Mouse (Mus musculus): ENCODE measurements around the gene Fam19a3.
"Not testable (repeated sequence)": the region's sequence is repeated elsewhere in the genome, so short reads cannot be mapped to it uniquely, and the experiment has no call there.

Fam19a3 gene

DNA sequence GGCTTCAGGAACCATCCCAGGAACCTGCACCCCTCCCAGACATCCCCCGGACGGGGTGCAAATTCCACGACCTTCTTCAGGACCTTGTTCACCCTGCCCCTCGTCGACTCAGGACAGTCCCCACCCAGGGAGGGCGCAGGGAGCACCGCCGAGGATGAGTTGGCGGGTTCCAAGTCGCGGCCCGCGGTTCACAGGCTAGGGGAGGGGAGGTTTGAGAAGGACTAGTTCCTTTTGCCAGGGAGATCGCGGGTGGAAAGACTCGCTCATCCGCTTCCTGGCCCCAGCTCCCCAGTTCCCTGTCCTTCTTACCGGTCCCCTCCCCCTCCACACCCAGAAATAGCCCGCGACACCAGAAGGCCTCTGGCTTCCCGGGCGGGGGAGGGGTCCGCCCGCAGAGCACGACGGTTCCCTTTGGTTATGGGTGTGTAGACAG, at the start of gene Fam19a3:
TSS of gene Fam19a3 (minus strand) at position 370 of the 433 bp plus-strand sequence.
- no peak for DNase-seq (ENCODE audit: low spot score in 2 of 2)

DNA sequence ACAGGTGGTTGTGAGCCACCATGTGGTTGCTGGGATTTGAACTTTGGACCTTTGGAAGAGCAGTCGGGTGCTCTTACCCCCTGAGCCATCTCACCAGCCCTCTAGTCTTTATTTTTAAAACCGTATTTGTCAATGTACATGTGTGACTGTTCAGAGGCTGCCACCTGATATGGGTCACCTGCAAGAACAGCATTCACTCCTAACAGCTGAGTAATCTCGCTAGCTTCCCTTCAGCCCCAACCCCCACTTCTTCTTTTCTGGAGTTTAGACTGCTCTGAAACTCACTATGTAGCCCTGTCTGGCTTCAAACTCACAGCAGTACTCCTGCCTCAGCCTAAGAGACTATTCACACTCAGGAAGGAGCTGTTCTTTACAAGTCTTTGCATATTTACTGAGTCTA, 40.8 kb upstream of the Fam19a3 start:
- DNase-seq (ENCODE audit: low spot score in 2 of 2), result no peak

DNA sequence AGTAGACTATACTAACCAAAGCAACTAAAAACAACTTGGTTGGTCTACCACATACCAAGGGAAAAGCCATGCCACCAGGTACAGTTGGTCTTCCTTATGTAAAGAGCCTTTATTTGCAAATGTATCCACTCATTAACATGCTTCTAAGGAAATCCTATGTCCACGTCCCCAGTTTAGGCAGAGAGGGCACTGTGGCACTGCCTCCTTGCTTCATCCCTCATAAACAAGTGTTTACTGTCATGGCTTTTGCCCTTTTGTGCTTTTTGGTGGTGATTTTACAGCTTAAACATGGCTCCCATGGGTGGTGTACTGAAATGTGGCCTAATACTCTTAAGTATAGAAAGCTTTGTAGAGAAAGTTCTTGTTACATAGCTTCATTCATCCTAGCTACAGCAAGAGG, 38.8 kb upstream of the Fam19a3 start:
- DNase-seq (ENCODE audit: low spot score in 2 of 2), result no peak

DNA sequence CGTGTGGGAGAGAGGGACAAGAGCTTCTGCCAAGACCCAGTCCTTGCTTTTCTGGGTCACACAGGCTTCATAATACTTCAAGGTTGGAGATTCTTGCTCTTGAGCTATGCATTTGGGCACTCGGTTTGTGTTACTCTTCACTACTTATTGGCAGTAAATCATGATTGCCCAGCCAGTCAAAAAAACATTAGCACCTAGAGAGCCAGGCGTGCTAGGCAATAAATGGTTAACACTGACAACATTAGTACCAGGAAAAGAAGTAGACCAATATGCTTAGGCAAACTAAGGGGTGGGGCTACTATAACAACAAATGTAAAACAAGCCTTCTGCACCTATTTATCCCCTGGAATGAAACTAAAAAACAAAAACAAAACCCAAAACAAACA, 37.1 kb upstream of the Fam19a3 start:
- no peak for DNase-seq (ENCODE audit: low spot score in 2 of 2)

DNA sequence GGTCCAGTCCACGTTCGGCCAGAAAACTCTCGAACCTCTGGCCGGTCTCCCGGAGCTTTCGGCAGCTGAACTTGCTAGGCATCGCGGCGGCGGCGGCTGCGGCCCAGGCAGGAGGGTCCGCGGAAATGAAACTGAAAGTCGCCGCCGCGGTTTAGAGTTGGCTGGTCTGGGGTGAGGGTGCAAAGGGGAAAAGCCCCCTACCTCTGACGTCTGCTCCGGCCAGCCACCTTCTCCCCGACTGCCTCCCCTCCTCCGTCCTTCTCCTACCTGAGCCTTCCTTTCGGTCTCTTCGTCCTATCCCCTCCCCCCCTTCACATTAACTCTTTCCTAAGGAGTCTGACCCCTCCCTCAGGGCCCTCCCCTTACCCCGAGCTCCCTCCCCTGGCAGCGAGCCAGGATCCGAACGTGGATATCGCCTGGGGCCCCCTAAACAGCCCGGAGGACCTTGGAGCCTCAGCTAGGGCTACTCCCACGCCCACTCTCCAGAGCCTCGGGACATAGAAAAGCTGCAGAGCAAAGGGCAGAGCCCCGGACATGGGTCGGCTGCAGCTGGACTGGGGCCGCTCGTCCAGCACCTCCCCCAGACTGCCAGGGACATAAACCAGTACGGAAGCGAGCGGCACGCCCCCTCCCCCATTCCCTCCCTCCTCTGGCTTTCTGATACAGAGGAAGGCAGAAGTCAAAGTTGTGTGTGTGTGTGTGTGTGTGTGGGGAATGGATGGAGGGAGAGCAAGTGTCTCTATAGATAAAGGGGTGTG, 36.5 kb upstream of the Fam19a3 start, which contains the start of gene Mov10:
TSS of gene Mov10 (minus strand) at position 573 of the 758 bp plus-strand sequence.
- DNase-seq (ENCODE audit: low spot score in 2 of 2), result peak; percentile 62 to 75

DNA sequence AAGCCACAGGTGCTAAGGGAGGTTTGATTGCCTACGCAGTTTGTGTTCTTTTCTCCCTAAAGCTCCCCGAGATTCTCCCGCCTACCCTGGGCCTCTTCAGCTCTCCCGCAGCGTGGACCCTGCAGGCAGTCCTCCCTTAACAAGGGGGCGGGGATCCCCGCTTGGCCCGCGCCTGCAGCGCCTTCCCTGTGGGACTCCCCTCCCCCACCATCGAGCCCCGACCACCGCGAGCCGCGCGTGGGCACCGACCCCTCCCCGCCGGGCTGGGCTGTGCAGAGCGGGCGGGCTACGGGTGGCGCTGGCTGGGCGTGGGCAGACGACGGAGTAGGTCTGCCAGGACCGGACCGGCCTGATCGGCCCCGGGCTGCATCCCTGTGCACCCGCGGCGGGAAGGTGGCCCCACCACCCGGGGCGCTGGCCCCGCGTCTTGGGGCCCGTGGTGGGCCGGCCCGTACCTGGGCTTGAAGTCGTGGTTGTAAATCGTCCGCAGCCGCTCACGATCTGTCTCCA, 35.9 kb upstream of the Fam19a3 start:
- DNase-seq (ENCODE audit: low spot score in 2 of 2), result peak; percentile 58 to 66

DNA sequence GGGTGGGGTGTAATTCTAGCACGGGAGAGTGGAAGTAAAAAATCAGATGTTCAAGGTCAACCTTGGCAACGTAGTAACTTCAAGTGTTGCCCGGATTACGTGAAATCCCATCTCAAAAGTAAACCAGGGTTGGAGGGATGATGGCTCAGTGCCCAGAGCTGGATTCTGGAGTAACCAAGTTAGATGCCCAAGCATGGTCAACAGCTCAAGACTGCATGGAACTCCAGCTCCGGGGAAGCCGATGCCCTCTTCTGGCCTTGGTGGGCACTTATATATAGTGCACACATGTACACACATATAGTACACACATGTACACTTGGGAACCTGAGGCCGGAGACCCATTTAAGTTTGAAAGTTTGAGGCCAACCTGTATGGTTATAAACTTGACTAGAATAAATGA, 34.5 kb upstream of the Fam19a3 start:
- DNase-seq (ENCODE audit: low spot score in 2 of 2), result no peak

DNA sequence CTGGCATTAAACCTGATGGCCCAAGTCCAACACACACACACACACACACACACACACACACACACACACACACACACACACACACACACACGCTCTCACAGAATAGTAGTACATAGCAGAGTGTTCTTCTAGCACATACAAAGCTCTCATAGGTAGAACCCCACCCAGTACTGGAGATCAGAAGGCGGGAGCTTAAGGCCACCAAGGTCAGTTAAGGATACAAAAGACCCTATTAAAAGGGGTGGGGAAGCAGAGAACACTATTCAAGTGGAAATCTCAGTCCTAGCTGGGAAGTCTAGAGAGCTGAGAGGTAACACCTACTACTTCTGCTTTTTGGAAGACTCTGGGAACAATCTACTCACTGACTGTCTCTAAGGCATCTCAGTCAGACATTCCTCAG, 33.7 kb upstream of the Fam19a3 start:
- DNase-seq (ENCODE audit: low spot score in 2 of 2), result no peak

DNA sequence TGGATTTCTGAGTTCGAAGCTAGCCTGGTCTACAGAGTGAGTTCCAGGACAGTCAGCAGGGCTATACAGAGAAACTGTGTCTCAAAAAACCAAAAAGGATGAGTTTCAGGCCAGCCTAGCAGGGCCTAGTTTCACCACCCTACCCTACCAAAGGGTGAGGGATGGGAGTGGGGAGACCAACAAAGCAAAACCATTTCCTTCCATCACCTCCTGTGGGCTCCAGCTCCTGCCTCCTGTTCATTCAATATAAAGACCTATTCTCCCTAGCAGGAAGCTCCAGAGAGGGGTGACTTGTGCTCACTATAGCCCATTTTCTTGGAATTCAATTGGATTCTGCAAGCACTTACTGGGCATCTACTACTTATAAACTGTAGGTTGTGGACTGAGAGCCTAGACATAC, 33.1 kb upstream of the Fam19a3 start:
- no peak for DNase-seq (ENCODE audit: low spot score in 2 of 2)

DNA sequence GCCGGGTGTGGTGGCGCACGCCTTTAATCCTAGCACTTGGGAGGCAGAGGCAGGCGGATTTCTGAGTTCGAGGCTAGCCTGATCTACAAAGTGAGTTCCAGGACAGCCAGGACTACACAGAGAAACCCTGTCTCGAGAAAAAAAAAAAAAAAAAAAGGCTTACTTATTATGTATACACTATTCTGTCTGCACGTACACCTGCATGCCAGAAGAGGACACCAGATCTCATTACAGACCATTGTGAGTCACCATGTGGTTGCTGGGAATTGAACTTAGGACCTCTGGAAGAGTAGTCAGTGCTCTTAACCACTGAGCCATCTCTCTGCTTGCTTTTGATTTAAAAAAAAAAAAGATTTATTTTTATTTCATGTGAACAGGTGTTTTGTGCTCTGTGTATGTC, 31.6 kb upstream of the Fam19a3 start:
- not testable (repeated sequence) for DNase-seq (ENCODE audit: low spot score in 2 of 2)

DNA sequence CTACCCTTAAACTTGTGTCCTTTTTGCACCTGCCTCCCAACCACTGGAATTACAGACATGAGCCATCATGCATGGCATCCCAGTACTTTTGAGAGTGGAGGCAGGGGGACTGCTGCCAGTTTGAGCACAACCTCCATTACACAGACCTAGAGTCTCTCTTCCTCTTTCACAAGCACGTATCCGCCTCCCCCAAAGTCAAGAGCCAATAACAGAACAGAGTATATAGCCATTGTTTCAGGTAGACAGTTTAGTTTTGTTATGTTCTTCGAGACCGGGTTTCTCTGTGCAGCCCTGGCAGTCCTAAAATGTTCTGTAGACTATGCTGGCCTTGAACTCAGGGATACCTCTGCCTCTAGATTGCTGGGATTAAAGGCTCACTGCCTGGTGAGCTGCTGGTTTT, 30.6 kb upstream of the Fam19a3 start:
- no peak for DNase-seq (ENCODE audit: low spot score in 2 of 2)

DNA sequence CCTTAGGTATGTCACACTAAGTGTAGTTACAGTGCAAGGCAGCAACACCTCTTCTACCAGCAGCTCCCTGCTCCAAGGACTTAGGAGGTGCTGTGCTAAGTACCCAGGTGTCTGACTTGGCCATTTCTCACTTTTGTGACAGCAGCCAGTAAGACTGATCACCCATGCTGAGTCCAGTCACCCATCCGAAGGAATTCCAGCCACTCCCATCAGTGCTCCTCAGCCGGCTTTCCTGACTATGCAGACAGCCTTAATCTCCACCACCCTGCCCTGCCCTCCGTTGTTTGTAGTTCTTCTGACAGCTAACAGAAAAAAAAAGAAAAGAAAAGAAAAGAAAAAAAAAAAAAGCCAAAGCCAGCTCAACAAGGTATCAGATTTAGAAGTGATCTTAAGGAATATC, 30.1 kb upstream of the Fam19a3 start:
- DNase-seq (ENCODE audit: low spot score in 2 of 2), result no peak

DNA sequence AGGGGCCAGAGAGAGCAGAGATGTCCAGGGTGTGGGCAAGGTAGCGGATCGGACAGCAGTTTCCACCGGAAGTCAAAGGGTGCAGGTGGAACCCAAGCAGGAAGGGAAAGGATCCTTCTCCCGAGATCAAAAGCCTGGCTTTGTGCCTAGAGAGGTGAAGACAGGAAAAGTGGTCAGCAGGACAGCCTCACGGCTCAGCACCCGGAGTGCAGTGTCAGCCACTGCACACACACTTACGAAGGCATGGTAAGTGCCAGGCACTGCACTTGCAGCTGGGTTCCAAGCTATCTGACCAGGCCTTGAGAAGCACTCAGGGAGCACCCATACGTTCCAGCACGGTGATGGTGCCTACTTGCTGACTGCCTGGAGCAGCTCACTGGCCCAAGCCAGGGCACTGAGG, 23.9 kb upstream of the Fam19a3 start:
- DNase-seq (ENCODE audit: low spot score in 2 of 2), result no peak

DNA sequence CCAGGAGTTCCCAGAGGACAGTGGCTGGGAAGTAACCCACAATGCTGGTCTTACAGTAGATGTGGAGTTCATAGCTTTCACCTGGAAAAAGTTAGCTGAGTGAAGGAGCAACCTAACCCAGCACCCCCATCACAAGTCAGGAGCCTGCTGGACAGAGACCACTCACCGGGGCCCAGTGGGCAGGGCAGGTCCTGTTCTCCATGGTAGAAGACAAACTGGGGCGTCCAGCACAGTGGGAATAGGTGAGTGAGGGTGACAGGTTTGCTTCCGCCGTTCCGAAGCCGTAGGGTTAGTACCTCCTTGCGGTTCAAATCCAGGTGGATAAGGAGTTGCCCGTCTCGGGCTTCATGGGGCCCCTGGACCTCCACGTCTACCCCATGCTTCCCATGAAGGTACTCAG, 22.7 kb upstream of the Fam19a3 start:
- DNase-seq (ENCODE audit: low spot score in 2 of 2), result no peak

DNA sequence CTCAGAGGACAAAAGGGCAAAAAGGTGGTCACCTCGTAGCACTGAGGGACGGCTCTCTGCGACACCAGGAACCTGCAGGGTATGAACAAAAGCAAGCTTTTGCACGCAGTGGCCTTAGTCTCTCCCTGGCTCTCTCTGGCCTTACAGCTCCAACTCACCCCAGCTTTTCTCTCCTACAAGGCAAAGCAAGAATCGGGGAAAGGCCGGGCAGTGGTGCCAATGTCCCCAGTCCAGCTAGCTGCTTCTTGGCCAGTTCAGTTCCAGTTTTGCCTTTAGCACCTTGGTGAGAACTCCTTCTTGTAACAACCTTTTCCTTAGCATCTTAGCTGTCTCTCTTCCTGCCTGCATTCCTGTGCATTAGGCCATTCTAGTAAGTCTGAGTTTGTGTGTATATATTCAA, 19.8 kb upstream of the Fam19a3 start:
- no peak for DNase-seq (ENCODE audit: low spot score in 2 of 2)

DNA sequence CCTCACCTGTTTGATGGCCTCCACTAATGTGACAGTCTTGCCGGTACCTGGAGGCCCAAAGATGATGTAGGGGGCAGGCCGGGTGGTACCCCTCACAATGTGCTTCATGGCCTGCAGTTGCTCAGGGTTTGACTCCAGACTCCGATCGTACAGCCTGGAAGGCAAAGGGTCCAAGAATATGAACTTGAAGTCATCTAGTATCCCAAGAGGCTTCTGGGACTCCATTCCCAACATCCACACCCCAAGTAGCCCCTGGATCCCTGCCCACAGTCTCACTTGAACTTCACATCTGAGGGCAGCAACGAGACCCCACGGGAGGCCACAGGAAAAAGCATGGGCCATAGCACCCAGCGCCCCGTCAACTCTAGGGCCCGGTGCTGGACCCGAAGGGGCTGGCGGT, 19.0 kb upstream of the Fam19a3 start:
- DNase-seq (ENCODE audit: low spot score in 2 of 2), result no peak

DNA sequence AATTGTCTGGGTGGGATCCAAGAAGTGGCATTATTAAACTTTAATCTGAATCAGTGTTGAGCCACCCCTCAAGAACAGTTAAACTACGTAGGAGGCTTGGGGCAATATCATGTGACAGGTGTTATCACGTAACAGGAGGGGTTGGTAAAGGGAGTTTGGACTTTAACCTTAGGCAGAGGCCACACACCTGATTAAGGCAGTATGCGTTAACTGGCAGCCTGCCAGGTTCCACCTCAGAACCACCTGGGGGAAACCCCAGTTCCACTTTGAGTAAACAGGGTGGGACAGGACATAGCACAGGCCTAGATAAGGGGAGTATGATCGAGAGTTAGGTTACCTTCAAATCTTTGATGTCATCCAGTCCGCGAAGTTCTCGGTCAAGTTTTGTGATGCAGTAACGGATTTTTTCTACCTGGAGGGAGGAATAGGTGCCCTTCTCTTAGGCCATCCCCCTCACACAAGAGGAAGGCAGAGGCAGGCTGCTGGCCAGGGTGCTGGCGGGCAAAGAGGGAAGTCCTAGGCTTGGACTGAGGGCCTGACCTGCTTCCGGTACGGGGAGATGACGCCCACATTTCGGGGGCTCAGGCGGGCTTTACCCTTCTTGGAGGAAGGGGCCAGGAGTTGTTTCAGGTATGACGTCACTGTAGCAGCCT, 14.9 kb upstream of the Fam19a3 start:
- DNase-seq (ENCODE audit: low spot score in 2 of 2), result no peak

DNA sequence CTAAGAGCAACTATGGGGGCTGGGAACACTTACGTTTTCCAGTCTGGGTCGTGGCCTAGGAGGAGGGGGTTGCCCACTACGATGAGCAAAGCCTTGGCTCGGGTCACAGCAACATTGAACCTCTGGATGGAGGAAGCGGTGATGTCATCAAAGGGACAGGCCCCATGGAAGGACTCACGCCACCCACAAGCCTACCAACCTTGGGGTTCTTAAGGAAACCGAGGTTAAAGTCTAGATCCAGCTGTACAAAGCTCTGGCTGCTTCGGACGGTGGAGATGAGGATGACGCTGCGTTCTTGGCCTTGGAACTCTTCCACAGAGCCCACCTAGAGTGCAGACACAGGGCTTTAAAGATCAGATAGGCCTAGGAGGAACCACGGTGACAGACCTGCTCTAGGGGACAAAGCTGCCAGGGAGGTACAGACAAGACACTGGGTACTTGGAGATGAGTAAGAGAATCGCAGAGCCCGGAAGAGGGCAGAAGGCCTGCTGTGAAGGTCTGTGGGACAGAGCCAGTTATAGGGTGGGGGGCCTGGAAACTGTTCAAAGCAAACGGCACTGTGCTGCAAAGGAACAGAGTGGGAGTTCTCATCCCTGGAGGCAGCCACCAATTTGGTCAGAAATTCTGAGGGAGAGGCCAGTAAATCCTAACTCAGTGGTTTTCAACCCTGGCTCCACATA, 14.2 kb upstream of the Fam19a3 start:
- DNase-seq (ENCODE audit: low spot score in 2 of 2), result no peak

DNA sequence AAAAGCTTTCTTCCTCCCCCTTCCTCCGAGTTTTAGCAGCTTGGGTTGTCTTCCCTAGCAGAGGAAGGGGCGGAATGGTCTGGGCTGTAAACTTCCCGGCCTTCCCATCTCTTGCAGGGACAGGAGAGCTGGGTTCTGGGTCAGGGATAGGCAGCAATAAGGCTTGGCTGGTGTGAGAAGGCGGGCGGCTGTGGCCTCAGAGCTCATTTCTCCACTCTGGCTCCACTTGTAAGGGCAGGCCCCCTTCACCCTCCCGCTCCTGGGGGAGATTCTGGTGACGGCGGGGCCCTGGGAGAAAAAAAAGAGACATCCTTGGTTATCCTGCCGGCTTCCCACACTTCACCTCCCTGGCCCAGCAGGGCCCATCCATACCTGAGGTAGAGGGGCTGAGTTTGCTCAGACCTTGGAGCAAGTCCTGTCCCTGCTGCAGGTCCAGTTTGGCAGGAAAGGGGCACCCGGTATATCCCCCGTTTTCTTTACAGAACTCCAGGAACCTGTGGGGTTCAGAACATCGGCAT, 13.4 kb upstream of the Fam19a3 start:
- DNase-seq (ENCODE audit: low spot score in 2 of 2), result no peak

DNA sequence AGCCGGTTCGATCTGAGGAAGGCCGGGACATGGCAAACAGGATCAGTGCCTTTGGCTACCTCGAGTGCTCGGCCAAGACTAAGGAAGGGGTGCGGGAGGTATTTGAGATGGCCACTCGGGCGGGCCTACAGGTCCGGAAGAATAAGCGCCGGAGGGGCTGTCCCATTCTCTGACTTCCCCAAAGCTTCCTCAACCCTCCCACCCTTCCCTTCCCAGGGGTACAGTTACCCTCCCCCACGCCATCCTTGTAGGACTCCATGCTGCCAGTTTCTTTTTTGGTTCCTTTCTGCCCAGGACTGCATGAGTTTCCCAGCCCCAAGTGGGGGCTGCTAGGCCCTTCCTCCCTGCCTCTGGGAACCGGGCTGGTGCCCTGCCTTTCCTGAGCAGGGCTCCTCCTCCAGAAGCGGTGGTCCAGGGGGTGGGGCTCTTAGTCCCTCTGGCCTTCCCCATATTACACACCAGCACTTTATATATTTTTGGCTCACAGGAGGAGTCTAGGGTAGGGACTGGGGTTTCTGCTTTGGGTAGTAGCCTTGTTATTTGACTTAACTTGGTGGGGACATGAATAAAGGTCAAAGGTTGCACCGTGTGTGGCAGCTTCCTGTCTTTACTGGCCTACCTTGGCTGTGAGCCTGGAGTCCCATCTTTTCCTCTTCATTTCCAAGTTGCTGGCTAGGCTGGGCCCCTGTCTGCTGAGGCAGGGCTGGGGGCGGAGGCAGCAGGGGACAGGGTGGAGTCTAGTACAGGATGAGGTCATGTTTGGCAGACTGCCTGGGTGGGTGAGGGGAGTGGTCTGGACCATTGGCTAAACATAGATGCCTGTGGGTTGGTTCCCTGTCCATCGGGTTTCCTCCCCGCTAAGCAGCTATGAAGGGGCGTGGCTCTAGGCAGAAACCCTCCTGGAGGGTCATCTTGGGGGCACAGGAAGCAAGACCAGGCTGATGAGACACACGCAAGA, 12.5 kb upstream of the Fam19a3 start:
- DNase-seq (ENCODE audit: low spot score in 2 of 2), result peak in 1 of 2 experiments; percentile 74
